Mouse (Mus musculus) MEL (cell line): ENCODE measurements around the gene Ust. TPM values are rescaled to one million over a fixed set of nuclear protein-coding genes. Genes with fewer than 3 reads are reported as not detected.

Experiments used
- DNase-seq: peaks from one replicate; pipeline ENCODE4 v3.0.0; 2011; ENCODE audit warnings: low read depth, low spot score
- H3K27ac ChIP-seq: 2 replicates; pipeline ENCODE4 v1.5.1; 2012; ENCODE audit warnings: low read depth, mild to moderate bottlenecking, control low read depth, low read length, moderate library complexity; ENCODE audit not compliant: control insufficient read depth
- H3K27me3 ChIP-seq, 2 experiments: fragments of 150-350 bp in 1 of 2; sonication (generic) in 1 of 2; 2 replicates each; pipeline ENCODE4 v1.6.1; 2012; ENCODE audit warnings: low read length in 2 of 2, mild to moderate bottlenecking in 2 of 2, improper control_type of control experiment in 1 of 2, moderate library complexity in 1 of 2; ENCODE audit not compliant: insufficient read depth in 2 of 2, control insufficient read depth in 1 of 2
- H3K36me3 ChIP-seq, 2 experiments: 2 replicates each; pipeline ENCODE4 v1.6.1; 2012 to 2014; ENCODE audit warnings: low read length in 2 of 2, improper control_type of control experiment in 1 of 2, inconsistent platforms in 1 of 2, mild to moderate bottlenecking in 1 of 2; ENCODE audit not compliant: insufficient read depth in 2 of 2, control insufficient read depth in 1 of 2
- H3K4me1 ChIP-seq, 2 experiments: fragments of 150-350 bp in 1 of 2; sonication (generic) in 1 of 2; 2 replicates each; pipeline ENCODE4 v1.6.1; 2012; ENCODE audit warnings: low read length in 2 of 2, improper control_type of control experiment in 1 of 2, mild to moderate bottlenecking in 1 of 2; ENCODE audit not compliant: insufficient read depth in 2 of 2, control insufficient read depth in 1 of 2
- H3K4me3 ChIP-seq, 2 experiments: fragments of 150-350 bp in 1 of 2; sonication (generic) in 1 of 2; 2 replicates each; pipeline ENCODE4 v1.5.1; 2012; ENCODE audit warnings: low read depth in 2 of 2, low read length in 2 of 2, mild to moderate bottlenecking in 2 of 2, moderate library complexity in 2 of 2, control low read depth in 1 of 2, improper control_type of control experiment in 1 of 2; ENCODE audit not compliant: control insufficient read depth in 1 of 2, insufficient read depth in 1 of 2
- H3K79me2 ChIP-seq: 2 replicates; pipeline ENCODE4 v1.6.1; 2012; ENCODE audit warnings: mild to moderate bottlenecking, low read length, moderate library complexity; ENCODE audit not compliant: control insufficient read depth, poor library complexity, insufficient read depth
- H3K9ac ChIP-seq: 2 replicates; pipeline ENCODE4 v1.6.1; 2012; ENCODE audit warnings: low read depth, mild to moderate bottlenecking, control low read depth, low read length, moderate library complexity; ENCODE audit not compliant: control insufficient read depth, poor library complexity, severe bottlenecking
- H3K9me3 ChIP-seq: fragments of 150-350 bp; sonication (generic); replicated peaks from 2 replicates; pipeline ENCODE4 v1.6.1; 2012; ENCODE audit warnings: mild to moderate bottlenecking, low read length, improper control_type of control experiment, moderate library complexity; ENCODE audit not compliant: insufficient read depth
- CHD1 ChIP-seq: IDR thresholded peaks from 2 replicates; pipeline ENCODE4 v1.6.1; 2012; ENCODE audit warnings: low read depth, mild to moderate bottlenecking, inconsistent platforms, low read length, improper control_type of control experiment
- CTCF ChIP-seq, 3 experiments: IDR thresholded peaks in 2 of 3; conservative IDR thresholded peaks in 1 of 3; 2 replicates each; pipeline ENCODE4 v1.5.1; 2011 to 2012; ENCODE audit warnings: low read length in 3 of 3, low read depth in 2 of 3, mild to moderate bottlenecking in 2 of 3, improper control_type of control experiment in 1 of 3, inconsistent platforms in 1 of 3, mixed read lengths in 1 of 3, moderate library complexity in 1 of 3; ENCODE audit not compliant: control insufficient read depth in 1 of 3, insufficient read depth in 1 of 3, poor library complexity in 1 of 3, severe bottlenecking in 1 of 3
- E2F4 ChIP-seq: IDR thresholded peaks from 2 replicates; pipeline ENCODE4 v1.6.1; 2011; ENCODE audit warnings: low read depth, low read length, improper control_type of control experiment, borderline replicate concordance
- ELF1 ChIP-seq: IDR thresholded peaks from 2 replicates; pipeline ENCODE4 v1.6.1; 2014; ENCODE audit warnings: low read depth, mild to moderate bottlenecking, inconsistent platforms, low read length, improper control_type of control experiment, moderate library complexity
- EP300 ChIP-seq, 2 experiments: IDR thresholded peaks; 2 replicates each; pipeline ENCODE4 v1.6.1; 2011; ENCODE audit warnings: improper control_type of control experiment in 2 of 2, low read length in 2 of 2, low read depth in 1 of 2, mild to moderate bottlenecking in 1 of 2
- GATA1 ChIP-seq: IDR thresholded peaks from 2 replicates; pipeline ENCODE4 v1.6.1; 2011; ENCODE audit warnings: low read depth, low read length, improper control_type of control experiment
- KAT2A ChIP-seq: conservative IDR thresholded peaks from 2 replicates; pipeline ENCODE4 v1.6.1; 2012; ENCODE audit warnings: low read depth, low read length, improper control_type of control experiment, inconsistent platforms
- MAFK ChIP-seq: IDR thresholded peaks from 2 replicates; pipeline ENCODE4 v1.6.1; 2011; ENCODE audit warnings: low read depth, mild to moderate bottlenecking, low read length, improper control_type of control experiment, borderline replicate concordance
- MYB ChIP-seq: IDR thresholded peaks from 2 replicates; pipeline ENCODE4 v1.6.1; 2011; ENCODE audit warnings: mild to moderate bottlenecking, low read depth, low read length, improper control_type of control experiment
- MYC ChIP-seq: IDR thresholded peaks from 2 replicates; pipeline ENCODE4 v1.6.1; 2011; ENCODE audit warnings: low read depth, mild to moderate bottlenecking, low read length, improper control_type of control experiment, moderate library complexity
- NELFE ChIP-seq: IDR thresholded peaks from 2 replicates; pipeline ENCODE4 v1.6.1; 2011; ENCODE audit warnings: low read depth, low read length, improper control_type of control experiment
- POLR2A ChIP-seq, 2 experiments: IDR thresholded peaks; 2 replicates each; pipeline ENCODE4 v1.6.1; 2011 to 2012; ENCODE audit warnings: low read length in 2 of 2, mild to moderate bottlenecking in 2 of 2, control low read depth in 1 of 2, improper control_type of control experiment in 1 of 2, low read depth in 1 of 2, moderate library complexity in 1 of 2; ENCODE audit not compliant: control insufficient read depth in 1 of 2, insufficient read depth in 1 of 2, poor library complexity in 1 of 2
- POLR2AphosphoS5 ChIP-seq: IDR thresholded peaks from 2 replicates; pipeline ENCODE4 v1.6.1; 2012; ENCODE audit warnings: low read depth, borderline replicate concordance, mild to moderate bottlenecking, inconsistent platforms, low read length, moderate library complexity, mixed read lengths
- RAD21 ChIP-seq: IDR thresholded peaks from 2 replicates; pipeline ENCODE4 v1.6.1; 2011; ENCODE audit warnings: mild to moderate bottlenecking, low read depth, low read length, improper control_type of control experiment
- RCOR1 ChIP-seq: IDR thresholded peaks from 2 replicates; pipeline ENCODE4 v1.6.1; 2012; ENCODE audit warnings: low read depth, mild to moderate bottlenecking, inconsistent platforms, low read length, improper control_type of control experiment
- TBP ChIP-seq: IDR thresholded peaks from 2 replicates; pipeline ENCODE4 v1.8.0; 2011; ENCODE audit warnings: low read depth, low read length, improper control_type of control experiment
- TCF12 ChIP-seq: IDR thresholded peaks from 2 replicates; pipeline ENCODE4 v1.6.1; 2014; ENCODE audit warnings: low read depth, mild to moderate bottlenecking, inconsistent platforms, low read length, improper control_type of control experiment, moderate library complexity
- USF2 ChIP-seq, 2 experiments: IDR thresholded peaks; 2 replicates each; pipeline ENCODE4 v1.6.1; 2011 to 2012; ENCODE audit warnings: improper control_type of control experiment in 2 of 2, low read length in 2 of 2, borderline replicate concordance in 1 of 2, inconsistent platforms in 1 of 2, low read depth in 1 of 2, mild to moderate bottlenecking in 1 of 2; ENCODE audit not compliant: insufficient read depth in 1 of 2
- ZKSCAN1 ChIP-seq: IDR thresholded peaks from 2 replicates; pipeline ENCODE4 v1.6.1; 2012; ENCODE audit warnings: low read depth, mild to moderate bottlenecking, inconsistent platforms, low read length, improper control_type of control experiment, moderate library complexity
- ZMIZ1 ChIP-seq: IDR thresholded peaks from 2 replicates; pipeline ENCODE4 v1.6.1; 2012; ENCODE audit warnings: low read depth, mild to moderate bottlenecking, inconsistent platforms, low read length, improper control_type of control experiment, moderate library complexity
- polyA plus RNA-seq, 2 experiments: library from polyadenylated mRNA; stranded (reverse) in 1 of 2; unstranded in 1 of 2; fragments of >175 nt in 1 of 2; fragments of >200 nt in 1 of 2; gene quantifications; 2 replicates each; pipeline versions ENCODE4 v1.2.1 to v1.2.4; 2012; ENCODE audit warnings: low replicate concordance in 2 of 2, low read depth in 1 of 2; ENCODE audit not compliant: insufficient read length in 2 of 2, insufficient read depth in 1 of 2, missing spikeins in 1 of 2
- total RNA-seq: library from RNA; depleted of rRNA; stranded (reverse); fragments of 300-350 nt; gene quantifications from 2 replicates; pipeline ENCODE4 v1.2.3, GENCODE M21; 2012; rRNA removed

Ust gene
- total RNA-seq (not detected in 2 replicates), polyA plus RNA-seq (not detected)

DNA sequence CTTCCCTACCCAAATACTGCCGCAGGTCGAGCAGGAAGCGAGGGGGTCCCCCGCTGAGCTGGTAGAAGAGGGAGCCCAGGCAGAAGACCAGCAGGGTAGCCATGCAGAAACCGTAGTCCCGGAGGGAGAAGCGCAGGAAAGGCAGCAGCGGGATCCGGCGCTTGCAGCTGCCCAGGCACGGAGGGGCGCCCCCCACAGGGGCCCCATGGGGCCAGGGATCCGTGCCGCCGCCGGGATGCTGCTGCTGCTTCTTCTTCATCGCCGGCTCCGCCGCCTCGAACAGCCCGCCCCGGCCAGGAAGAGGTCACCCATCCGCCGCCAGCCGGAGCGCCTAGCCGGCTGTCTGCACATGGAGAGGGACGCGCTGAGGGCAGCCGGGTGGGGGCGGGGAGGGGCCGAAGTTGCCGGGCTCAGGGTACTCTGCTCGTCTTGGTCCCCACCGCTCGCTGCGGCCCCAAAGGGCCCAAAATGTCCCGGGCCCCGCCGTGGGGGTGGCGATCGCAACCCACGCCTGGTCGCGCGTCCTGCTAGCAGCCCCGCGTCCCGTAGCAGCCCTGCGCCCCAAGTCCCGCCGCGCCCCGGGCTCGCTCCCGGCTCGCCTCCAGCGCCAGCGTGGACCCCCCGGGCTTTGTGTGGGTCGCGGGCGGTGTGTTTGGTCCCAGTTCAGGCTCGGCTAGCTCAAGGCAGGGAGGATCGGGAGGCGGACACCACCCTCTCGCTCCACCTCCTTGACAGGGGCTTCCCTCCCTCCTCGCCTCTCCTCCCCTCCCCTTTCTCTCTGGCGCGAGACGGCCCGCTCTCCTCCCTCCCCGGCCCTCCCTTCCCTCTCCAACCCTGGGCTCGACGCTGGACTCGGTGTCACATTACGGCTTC lies at the start of gene Ust:
TSS of gene Ust (minus strand) at position 685 of the 873 bp plus-strand sequence.
- H3K9me3 ChIP-seq: no peaks in the 10 kb centered on the region
- H3K4me3 ChIP-seq: no peak within 1 kb of the TSS
- no peak within 1 kb of the TSS for H3K27ac ChIP-seq
- no peak within 1 kb of the TSS for H3K9ac ChIP-seq
- no peaks in the 10 kb centered on the region for H3K4me1 ChIP-seq
- no peaks in the 10 kb centered on the region for H3K79me2 ChIP-seq
- TF ChIP-seq KAT2A (no peak), ZKSCAN1 (no peak), TCF12 (no peak), NELFE (no peak), MAFK (no peak), EP300 (IDR thresholded peaks at IDR 0.05; ENCODE audit: low read depth in 1 of 2, low read length in 2 of 2) (no peak), POLR2A (IDR thresholded peaks at IDR 0.05; ENCODE audit: control insufficient read depth in 1 of 2, insufficient read depth in 1 of 2, low read depth in 1 of 2, low read length in 2 of 2, poor library complexity in 1 of 2) (no peak), CTCF (IDR thresholded peaks at IDR 0.05 in 2 of 3, conservative IDR thresholded peaks at IDR 0.05 in 1 of 3; ENCODE audit: control insufficient read depth in 1 of 3, insufficient read depth in 1 of 3, low read depth in 2 of 3, low read length in 3 of 3, poor library complexity in 1 of 3, severe bottlenecking in 1 of 3) (no peak), E2F4 (no peak), CHD1 (no peak), USF2 (IDR thresholded peaks at IDR 0.05; ENCODE audit: borderline replicate concordance in 1 of 2, insufficient read depth in 1 of 2, low read depth in 1 of 2, low read length in 2 of 2) (no peak), GATA1 (no peak), MYB (no peak), TBP (no peak), ELF1 (no peak), MYC (no peak), ZMIZ1 (no peak), RCOR1 (no peak), RAD21 (no peak), POLR2AphosphoS5 (no peak)
- H3K27me3 ChIP-seq: no peaks in the 10 kb centered on the region
- H3K36me3 ChIP-seq: no peaks in the 10 kb centered on the region
- DNase-seq: no peak
